Mouse (Mus musculus) right cerebral cortex, postnatal 10 days (tissue): ENCODE data around the gene Rapgef5.
A peak's percentile ranks its signal among the peaks of the same experiment; 100 is the strongest.

ENCODE experiments used
- DNase-seq, 2 experiments: peaks; one replicate each; pipeline ENCODE4 v3.0.0; 2021; ENCODE audit warnings: low spot score in 2 of 2

The Rapgef5 gene

GRCm38 (mm10) chr12:117516179-117516578 is at the start of gene Rapgef5:
Gene Rapgef5, plus strand, starts transcription at chr12:117516479.
- no peak for DNase-seq

- DNase-seq = peak in 1 of 2 experiments; percentile 40
Observed at GRCm38 (mm10) chr12:117468329-117468728, 48.0 kb upstream of the Rapgef5 start.

GRCm38 (mm10) chr12:117479014-117479413 is 37.3 kb upstream of the Rapgef5 start:
- DNase-seq = no peak

GRCm38 (mm10) chr12:117479680-117480079 is 36.6 kb upstream of the Rapgef5 start:
- no peak for DNase-seq

- DNase-seq = no peak
Observed at GRCm38 (mm10) chr12:117480958-117481357, 35.3 kb upstream of the Rapgef5 start.

GRCm38 (mm10) chr12:117482665-117483064 is 33.6 kb upstream of the Rapgef5 start:
- peak; percentile 58 to 80 for DNase-seq

GRCm38 (mm10) chr12:117486118-117487057 is 29.9 kb upstream of the Rapgef5 start:
- DNase-seq = no peak

GRCm38 (mm10) chr12:117496501-117497176 is 19.6 kb upstream of the Rapgef5 start:
- DNase-seq = no peak

GRCm38 (mm10) chr12:117497361-117497760 is 18.9 kb upstream of the Rapgef5 start:
- no peak for DNase-seq

GRCm38 (mm10) chr12:117499242-117499641 is 17.0 kb upstream of the Rapgef5 start:
- DNase-seq = no peak

- peak; percentile 73 to 87 for DNase-seq
Observed at GRCm38 (mm10) chr12:117501180-117501579, 15.1 kb upstream of the Rapgef5 start.

GRCm38 (mm10) chr12:117502834-117503233 is 13.4 kb upstream of the Rapgef5 start:
- DNase-seq = no peak

GRCm38 (mm10) chr12:117505163-117505562 is 11.1 kb upstream of the Rapgef5 start:
- DNase-seq = no peak

GRCm38 (mm10) chr12:117507772-117508171 is 8.5 kb upstream of the Rapgef5 start:
- no peak for DNase-seq

- DNase-seq = no peak
Observed at GRCm38 (mm10) chr12:117509919-117510318, 6.4 kb upstream of the Rapgef5 start.

GRCm38 (mm10) chr12:117512468-117512867 is 3.8 kb upstream of the Rapgef5 start:
- no peak for DNase-seq

GRCm38 (mm10) chr12:117513150-117513932 is 2.9 kb upstream of the Rapgef5 start:
- no peak for DNase-seq

GRCm38 (mm10) chr12:117517275-117517936 is 1.1 kb downstream of the Rapgef5 start:
- no peak for DNase-seq

GRCm38 (mm10) chr12:117524311-117525013 is 8.2 kb downstream of the Rapgef5 start:
- no peak for DNase-seq

GRCm38 (mm10) chr12:117527889-117528288 is 11.6 kb downstream of the Rapgef5 start:
- peak; percentile 59 to 74 for DNase-seq
